Mouse (Mus musculus) ES-CJ7 (cell line): ENCODE data around the gene Rab8b.
A peak's percentile ranks its signal among the peaks of the same experiment; 100 is the strongest.

ENCODE experiments used
- DNase-seq: peaks from one replicate; pipeline ENCODE4 v3.0.0; 2011; ENCODE audit warnings: low read depth, low spot score

Rab8b gene

GRCm38 (mm10) chr9:66919382-66919971, at the start of gene Rab8b:
Gene Rab8b, minus strand, starts transcription at chr9:66919687.
- DNase-seq: peak; percentile 96

- DNase-seq: no peak
These were observed 48.0 kb upstream of the Rab8b start for GRCm38 (mm10) chr9:66967492-66967891.

- DNase-seq: no peak
These were observed 42.0 kb upstream of the Rab8b start for GRCm38 (mm10) chr9:66961478-66961877.

GRCm38 (mm10) chr9:66957451-66957850, 38.0 kb upstream of the Rab8b start:
- no peak for DNase-seq

- no peak for DNase-seq
These were observed 33.4 kb upstream of the Rab8b start for GRCm38 (mm10) chr9:66952886-66953285.

- DNase-seq: no peak
These were observed 32.8 kb upstream of the Rab8b start for GRCm38 (mm10) chr9:66952321-66952720.

GRCm38 (mm10) chr9:66948536-66948935, 29.0 kb upstream of the Rab8b start:
- no peak for DNase-seq

GRCm38 (mm10) chr9:66945647-66946641, 26.5 kb upstream of the Rab8b start, which contains the start of gene Rps27l:
Gene Rps27l, plus strand, starts transcription at chr9:66946086.
- peak; percentile 95 for DNase-seq

- DNase-seq: no peak
These were observed 25.7 kb upstream of the Rab8b start for GRCm38 (mm10) chr9:66945161-66945560.

- peak; percentile 82 for DNase-seq
These were observed 19.3 kb upstream of the Rab8b start for GRCm38 (mm10) chr9:66938836-66939235.

- no peak for DNase-seq
These were observed 18.0 kb upstream of the Rab8b start for GRCm38 (mm10) chr9:66937507-66937906.

- DNase-seq: no peak
These were observed 14.7 kb upstream of the Rab8b start for GRCm38 (mm10) chr9:66933869-66934808.

- no peak for DNase-seq
These were observed 10.9 kb upstream of the Rab8b start for GRCm38 (mm10) chr9:66930351-66930750.

GRCm38 (mm10) chr9:66927696-66928402, 8.4 kb upstream of the Rab8b start:
- DNase-seq: no peak

GRCm38 (mm10) chr9:66925853-66926252, 6.4 kb upstream of the Rab8b start:
- DNase-seq: no peak

GRCm38 (mm10) chr9:66922076-66922475, 2.6 kb upstream of the Rab8b start:
- peak; percentile 41 for DNase-seq

GRCm38 (mm10) chr9:66920488-66921279, 1.2 kb upstream of the Rab8b start:
- no peak for DNase-seq

- DNase-seq: peak; percentile 50
These were observed 494 bp upstream of the Rab8b start for GRCm38 (mm10) chr9:66919981-66920380.

- no peak for DNase-seq
These were observed 686 bp downstream of the Rab8b start for GRCm38 (mm10) chr9:66918672-66919330.

- DNase-seq: no peak
These were observed 1.6 kb downstream of the Rab8b start for GRCm38 (mm10) chr9:66917892-66918255.
